Mouse (Mus musculus) heart, embryonic 14.5 days (tissue): ENCODE results near the gene Adcy7. TPM values are rescaled to one million over a fixed set of nuclear protein-coding genes. Genes with fewer than 3 reads are reported as not detected.

Experiments used
- ATAC-seq: fragments of 200-750 bp; cut with Nextera tagmentation; 2 replicates; pipeline ENCODE4 v1.8.0; 2017; ENCODE audit warnings: low read depth, moderate TSS enrichment; ENCODE audit not compliant: insufficient number of reproducible peaks, insufficient read depth, low FRiP score
- H3K27ac ChIP-seq, 2 experiments: fragments of 200-500 bp in 1 of 2; fragments of 300-500 bp in 1 of 2; sonication (generic) in 1 of 2; replicated peaks in 1 of 2; 2 replicates each; pipeline ENCODE4 v1.5.1; 2012 to 2014; ENCODE audit warnings: low read depth in 2 of 2, low read length in 2 of 2, control low read depth in 1 of 2, mild to moderate bottlenecking in 1 of 2, mixed read lengths in 1 of 2; ENCODE audit not compliant: control insufficient read depth in 1 of 2, insufficient read depth in 1 of 2
- H3K27me3 ChIP-seq: fragments of 300-500 bp; sonication (generic); 2 replicates; pipeline ENCODE4 v1.6.1; 2014; ENCODE audit warnings: mild to moderate bottlenecking, low read length, control low read depth; ENCODE audit not compliant: control insufficient read depth, insufficient read depth
- H3K36me3 ChIP-seq: fragments of 300-500 bp; sonication (generic); 2 replicates; pipeline ENCODE4 v1.6.1; 2014; ENCODE audit warnings: mild to moderate bottlenecking, control low read depth, low read length, mixed read lengths; ENCODE audit not compliant: control insufficient read depth, insufficient read depth
- H3K4me1 ChIP-seq, 2 experiments: fragments of 200-500 bp in 1 of 2; fragments of 300-500 bp in 1 of 2; sonication (generic) in 1 of 2; 2 replicates each; pipeline ENCODE4 v1.6.1; 2012 to 2014; ENCODE audit warnings: low read length in 2 of 2, control low read depth in 1 of 2, mixed read lengths in 1 of 2; ENCODE audit not compliant: control insufficient read depth in 2 of 2, insufficient read depth in 2 of 2
- H3K4me2 ChIP-seq: fragments of 300-500 bp; sonication (generic); 2 replicates; pipeline ENCODE4 v1.6.1; 2014; ENCODE audit warnings: mild to moderate bottlenecking, low read length
- H3K4me3 ChIP-seq, 2 experiments: fragments of 200-500 bp in 1 of 2; fragments of 300-500 bp in 1 of 2; sonication (generic) in 1 of 2; 2 replicates each; pipeline ENCODE4 v1.5.1; 2012 to 2014; ENCODE audit warnings: low read length in 2 of 2, mild to moderate bottlenecking in 2 of 2, control low read depth in 1 of 2, low read depth in 1 of 2, moderate library complexity in 1 of 2; ENCODE audit not compliant: control insufficient read depth in 1 of 2, insufficient read depth in 1 of 2
- H3K9ac ChIP-seq: fragments of 300-500 bp; sonication (generic); 2 replicates; pipeline ENCODE4 v1.6.1; 2014; ENCODE audit warnings: mild to moderate bottlenecking, low read length
- H3K9me3 ChIP-seq: fragments of 300-500 bp; sonication (generic); 2 replicates; pipeline ENCODE4 v1.6.1; 2016; ENCODE audit warnings: low read length, control low read depth; ENCODE audit not compliant: control insufficient read depth
- WGBS: fragments of 180-500 bp; shearing (Covaris S2); extraction: QIAGEN DNeasy Blood & Tissue Kit; methylation state at CpG from one replicate; pipeline ENCODE4 v1.1.7; 2014; 5-methylcytosine and 5-hydroxymethylcytosine counted together
- polyA plus RNA-seq: library from polyadenylated mRNA; unstranded; fragments of >200 nt; fragmentation: Nextera tagmentation; extraction: Ambion mirVana; gene quantifications from 2 replicates; pipeline ENCODE4 v1.2.1, GENCODE M21; 2014

Gene Adcy7
- polyA plus RNA-seq, 1 experiment from 2014 or later = 3.2 TPM

DNA sequence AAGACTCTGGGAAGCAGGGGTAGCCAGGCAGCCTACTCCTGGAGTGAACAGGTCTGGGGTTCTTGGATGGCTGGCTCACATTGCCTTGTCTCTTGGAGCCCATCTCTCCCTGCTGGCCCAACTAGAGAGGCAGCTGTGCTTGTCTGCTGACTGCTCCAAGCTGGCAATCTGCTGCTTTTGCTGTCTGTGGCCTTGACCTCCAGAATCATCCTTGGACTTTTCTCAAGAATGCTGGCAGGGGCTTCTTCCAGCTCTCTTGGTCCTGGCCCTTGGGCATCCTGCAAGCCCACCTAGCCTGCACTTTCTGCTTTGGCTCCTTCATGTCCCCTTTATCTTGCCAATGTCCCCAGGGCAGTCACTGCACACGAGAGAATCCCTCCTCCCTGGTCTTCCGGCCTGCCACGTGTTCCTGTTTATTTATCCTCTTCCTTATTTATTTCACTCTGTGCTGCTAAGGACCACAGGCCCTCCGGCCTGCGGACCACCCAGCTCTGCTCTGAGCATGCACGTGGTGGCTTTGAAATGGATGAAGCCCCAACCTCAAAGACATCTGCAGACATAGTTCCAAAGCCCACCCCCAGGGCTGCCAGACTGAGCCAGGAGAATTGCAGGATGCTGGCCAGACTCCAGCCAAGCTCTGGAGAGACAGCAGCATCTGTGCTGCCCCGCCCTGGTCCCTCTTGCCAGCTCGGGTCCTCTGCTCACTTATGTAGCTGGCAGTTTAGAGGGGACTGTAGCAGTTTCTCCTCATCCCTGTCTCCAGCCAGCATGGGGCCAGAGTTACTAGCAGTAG lies 44.1 kb downstream of the Adcy7 start:
- WGBS = 46% methylated on average over 8 of the region's 8 CpGs
- H3K9me3 ChIP-seq = no peaks in the 10 kb centered on the region
- no peak overlapping the region for H3K9ac ChIP-seq
- H3K27ac ChIP-seq = peak overlapping the region in 1 of 2 experiments; percentile 28; a peak in 1 of 4 replicates
- peaks cover 5% of the 10 kb centered on the region; the same call in 1 of the 2 replicates for H3K27me3 ChIP-seq
- peaks cover 15 to 25% of the 10 kb centered on the region in 2 experiments for H3K4me1 ChIP-seq
- no peak overlapping the region for H3K4me2 ChIP-seq
- H3K4me3 ChIP-seq = no peak overlapping the region
- H3K36me3 ChIP-seq = no peaks in the 10 kb centered on the region
- ATAC-seq = no peak

DNA sequence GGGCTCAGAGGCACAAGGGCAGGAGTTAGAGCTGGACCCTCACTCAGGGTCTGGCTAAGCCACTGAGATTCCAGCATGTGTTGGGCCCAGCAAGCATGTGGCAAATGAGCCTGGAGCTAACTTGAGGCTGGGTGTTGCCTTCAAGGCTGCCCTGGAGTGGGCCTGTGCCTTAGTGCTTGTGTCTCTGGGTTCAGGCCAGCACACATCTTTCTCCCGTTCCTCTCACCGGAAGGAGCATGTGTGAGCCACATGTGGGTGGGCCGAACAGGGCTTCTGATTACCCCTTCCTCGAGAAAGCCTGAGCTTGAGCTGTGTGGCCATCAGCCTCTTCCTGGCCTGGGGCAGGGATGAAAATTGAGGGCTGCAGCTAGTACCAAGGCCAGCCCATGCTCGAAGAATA lies 45.1 kb downstream of the Adcy7 start:
- Histone ChIP-seq H3K9me3 (no peaks in the 10 kb centered on the region), H3K27ac (peak overlapping the region in 1 of 2 experiments; percentile 28; a peak in 1 of 4 replicates), H3K27me3 (peaks cover 5% of the 10 kb centered on the region; the same call in 1 of the 2 replicates), H3K4me2 (no peak overlapping the region), H3K4me3 (no peak overlapping the region), H3K9ac (no peak overlapping the region), H3K4me1 (peaks cover 15 to 25% of the 10 kb centered on the region in 2 experiments), H3K36me3 (no peaks in the 10 kb centered on the region)
- WGBS = 71% methylated on average over 5 of the region's 5 CpGs
- no peak for ATAC-seq

DNA sequence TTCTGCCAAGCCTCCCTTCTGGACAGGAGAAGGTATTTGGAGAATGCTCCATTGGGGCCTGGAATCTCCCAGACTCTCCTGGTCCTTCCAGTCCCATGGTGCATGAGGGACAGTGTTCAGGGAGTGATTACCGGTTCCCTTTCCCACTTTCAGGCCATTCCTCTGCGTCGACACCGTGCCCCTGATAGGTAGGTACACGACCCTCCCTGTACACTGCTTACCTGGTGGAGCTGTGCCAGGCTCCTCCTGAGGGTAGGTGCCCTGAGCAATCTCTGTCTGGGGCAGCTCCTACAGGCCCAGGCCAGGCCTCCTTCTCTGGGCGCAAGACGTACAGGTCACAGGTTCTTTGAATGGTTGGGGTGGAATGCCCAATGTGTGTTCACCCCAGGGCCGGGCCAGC lies 45.9 kb downstream of the Adcy7 start:
- H3K4me1 ChIP-seq = peaks cover 12 to 20% of the 10 kb centered on the region in 2 experiments
- no peak for ATAC-seq
- H3K27ac ChIP-seq = no peak overlapping the region
- no peaks in the 10 kb centered on the region for H3K36me3 ChIP-seq
- H3K9me3 ChIP-seq = no peaks in the 10 kb centered on the region
- no peak overlapping the region for H3K4me3 ChIP-seq
- H3K4me2 ChIP-seq = no peak overlapping the region
- peaks cover 5% of the 10 kb centered on the region; the same call in 1 of the 2 replicates for H3K27me3 ChIP-seq
- no peak overlapping the region for H3K9ac ChIP-seq
- WGBS = 82% methylated on average over 8 of the region's 8 CpGs

DNA sequence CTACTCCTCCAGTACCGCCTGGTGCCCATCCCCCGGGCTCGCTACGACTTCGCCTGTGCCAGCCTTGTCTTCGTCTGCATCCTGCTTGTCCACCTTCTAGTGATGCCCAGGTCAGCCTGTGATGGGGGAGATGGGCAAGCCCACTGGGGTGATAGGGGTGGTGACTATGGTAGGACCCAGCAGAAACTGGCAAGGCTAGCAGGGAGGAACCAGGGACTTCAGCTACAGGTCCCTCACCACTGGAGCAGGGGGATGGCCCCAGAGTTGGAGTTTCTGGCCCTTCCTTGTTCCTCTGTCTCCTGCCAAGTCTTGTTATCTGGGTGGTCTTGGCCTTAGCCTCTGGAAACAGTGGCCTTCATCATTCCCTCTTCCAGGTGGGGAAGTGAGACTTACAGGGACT lies 47.9 kb downstream of the Adcy7 start:
- H3K9me3 ChIP-seq = no peaks in the 10 kb centered on the region
- H3K36me3 ChIP-seq = peaks cover 6% of the 10 kb centered on the region; the same call in 1 of the 2 replicates
- no peak for ATAC-seq
- no peak overlapping the region for H3K4me3 ChIP-seq
- H3K4me2 ChIP-seq = no peak overlapping the region
- WGBS = 95% methylated on average over 6 of the region's 6 CpGs
- no peak overlapping the region for H3K9ac ChIP-seq
- H3K27me3 ChIP-seq = no peaks in the 10 kb centered on the region
- no peak overlapping the region for H3K27ac ChIP-seq
- H3K4me1 ChIP-seq = peaks cover 10 to 18% of the 10 kb centered on the region in 2 experiments

DNA sequence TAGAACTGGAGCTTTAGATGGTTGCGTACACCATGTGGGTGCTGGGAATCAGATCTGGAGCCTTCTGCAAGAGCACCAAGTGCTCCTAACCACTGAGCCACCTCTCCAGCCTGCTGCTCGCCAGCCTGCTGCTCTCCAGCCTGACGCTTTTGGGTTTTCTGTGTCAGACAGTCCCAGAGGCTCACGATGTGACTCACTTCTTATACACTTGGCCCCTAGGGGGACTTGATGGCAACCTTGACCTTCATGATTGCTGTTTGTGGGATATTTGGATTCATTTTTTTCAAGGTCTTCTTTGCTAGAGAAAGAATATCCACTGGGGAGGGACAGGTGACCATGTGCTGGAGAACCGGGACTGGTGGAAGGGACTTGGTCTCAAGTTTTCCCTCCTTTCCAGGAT lies 49.2 kb downstream of the Adcy7 start:
- H3K9ac ChIP-seq = no peak overlapping the region
- H3K27me3 ChIP-seq = no peaks in the 10 kb centered on the region
- no peak overlapping the region for H3K4me2 ChIP-seq
- no peak overlapping the region for H3K4me3 ChIP-seq
- 85% methylated on average over 5 of the region's 5 CpGs for WGBS
- peaks cover 8 to 13% of the 10 kb centered on the region in 2 experiments for H3K4me1 ChIP-seq
- no peak overlapping the region for H3K27ac ChIP-seq
- H3K36me3 ChIP-seq = peaks cover 18% of the 10 kb centered on the region
- no peaks in the 10 kb centered on the region for H3K9me3 ChIP-seq
- no peak for ATAC-seq

DNA sequence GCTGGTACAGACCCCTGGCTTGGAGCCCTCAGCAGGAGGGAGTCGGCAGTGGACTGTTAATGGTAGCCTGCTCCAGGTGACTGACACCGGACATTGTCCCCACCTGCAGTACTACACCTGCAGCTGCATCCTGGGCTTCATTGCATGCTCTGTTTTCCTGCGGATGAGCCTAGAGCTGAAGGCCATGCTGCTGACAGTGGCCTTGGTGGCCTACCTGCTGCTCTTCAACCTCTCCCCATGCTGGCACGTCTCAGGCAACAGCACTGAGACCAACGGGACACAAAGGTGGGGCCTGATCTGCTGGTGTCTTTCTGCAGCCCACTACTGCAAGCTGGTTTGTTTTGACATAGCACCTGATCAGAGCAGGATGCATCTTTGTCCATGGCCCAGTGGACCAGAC lies 51.3 kb downstream of the Adcy7 start:
- Histone ChIP-seq H3K27ac (no peak overlapping the region), H3K4me3 (no peak overlapping the region), H3K36me3 (peaks cover 39% of the 10 kb centered on the region), H3K4me1 (no peaks in the 10 kb centered on the region; a peak in 1 of 4 replicates), H3K9ac (no peak overlapping the region), H3K27me3 (no peaks in the 10 kb centered on the region), H3K9me3 (no peaks in the 10 kb centered on the region), H3K4me2 (no peak overlapping the region)
- WGBS = 88% methylated on average over 5 of the region's 5 CpGs
- no peak for ATAC-seq

DNA sequence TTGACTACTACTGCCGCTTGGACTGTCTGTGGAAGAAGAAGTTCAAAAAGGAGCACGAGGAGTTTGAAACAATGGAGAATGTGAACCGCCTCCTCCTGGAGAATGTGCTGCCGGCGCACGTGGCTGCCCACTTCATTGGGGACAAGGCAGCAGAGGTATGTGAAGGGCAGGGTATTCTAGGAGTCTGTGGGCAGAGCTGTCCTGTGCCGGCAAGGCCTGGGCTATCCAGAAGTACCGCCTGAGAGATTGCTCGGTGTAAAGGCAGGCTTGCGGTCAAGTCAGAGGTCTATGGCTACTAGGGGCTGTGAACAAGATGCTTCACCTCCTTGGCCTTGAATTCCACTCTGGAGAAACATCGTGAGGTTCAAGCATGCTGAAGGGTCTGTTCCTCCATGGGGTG lies 52.6 kb downstream of the Adcy7 start:
- Histone ChIP-seq H3K4me2 (no peak overlapping the region), H3K36me3 (peaks cover 51% of the 10 kb centered on the region), H3K27me3 (no peaks in the 10 kb centered on the region), H3K27ac (no peak overlapping the region), H3K4me1 (no peaks in the 10 kb centered on the region; a peak in 1 of 4 replicates), H3K4me3 (no peak overlapping the region), H3K9ac (no peak overlapping the region), H3K9me3 (no peaks in the 10 kb centered on the region)
- ATAC-seq = no peak
- WGBS = 76% methylated on average over 11 of the region's 11 CpGs
